Mouse (Mus musculus) spleen, adult 2 months (tissue): ENCODE measurements around the gene Klhl40. TPM values are rescaled to one million over a fixed set of nuclear protein-coding genes. Genes with fewer than 3 reads are reported as not detected.

Experiments used
- DNase-seq, 2 experiments: peaks; one replicate each; pipeline versions ENCODE4 v3.0.0 to v3.0.0-alpha.2; 2012 to 2021; ENCODE audit warnings: low spot score in 2 of 2, low read depth in 1 of 2
- H3K27ac ChIP-seq: fragments of 200-500 bp; 2 replicates; pipeline ENCODE4 v1.5.1; 2012; ENCODE audit warnings: low read length, inconsistent platforms; ENCODE audit not compliant: insufficient read depth
- H3K27me3 ChIP-seq: fragments of 200-500 bp; 2 replicates; pipeline ENCODE4 v1.6.1; 2012; ENCODE audit warnings: mild to moderate bottlenecking, moderate library complexity, low read length, inconsistent platforms; ENCODE audit not compliant: control insufficient read depth, insufficient read depth
- H3K36me3 ChIP-seq: fragments of 200-500 bp; 2 replicates; pipeline ENCODE4 v1.6.1; 2012; ENCODE audit warnings: mild to moderate bottlenecking, low read length, inconsistent platforms; ENCODE audit not compliant: control insufficient read depth, insufficient read depth
- H3K4me1 ChIP-seq: fragments of 200-500 bp; 2 replicates; pipeline ENCODE4 v1.6.1; 2011; ENCODE audit warnings: inconsistent platforms; ENCODE audit not compliant: control insufficient read depth, insufficient read depth, insufficient read length
- H3K4me3 ChIP-seq: fragments of 200-500 bp; 2 replicates; pipeline ENCODE4 v1.5.1; 2011; ENCODE audit warnings: mild to moderate bottlenecking, inconsistent platforms; ENCODE audit not compliant: insufficient read depth, insufficient read length; ENCODE audit errors: extremely low read depth
- CTCF ChIP-seq: fragments of 200-500 bp; IDR thresholded peaks from 2 replicates; pipeline ENCODE4 v1.5.1; 2011; ENCODE audit warnings: mild to moderate bottlenecking, inconsistent platforms; ENCODE audit not compliant: insufficient read depth, insufficient read length, insufficient replicate concordance; ENCODE audit errors: extremely low read depth
- POLR2A ChIP-seq: fragments of 200-500 bp; IDR thresholded peaks from 2 replicates; pipeline ENCODE4 v1.6.1; 2011; ENCODE audit warnings: low read depth, low read length, inconsistent platforms
- WGBS: fragments of 180-500 bp; shearing (Covaris S2); methylation state at CpG from one replicate; pipeline ENCODE4 v1.1.7; 2018; 5-methylcytosine and 5-hydroxymethylcytosine counted together
- polyA plus RNA-seq: library from polyadenylated mRNA; depleted of rRNA; stranded (reverse); fragments of >200 nt; gene quantifications from 2 replicates; pipeline ENCODE4 v1.2.3, GENCODE M21; 2012; rRNA removed

Klhl40 gene
- not detected in 2 replicates for polyA plus RNA-seq

DNA sequence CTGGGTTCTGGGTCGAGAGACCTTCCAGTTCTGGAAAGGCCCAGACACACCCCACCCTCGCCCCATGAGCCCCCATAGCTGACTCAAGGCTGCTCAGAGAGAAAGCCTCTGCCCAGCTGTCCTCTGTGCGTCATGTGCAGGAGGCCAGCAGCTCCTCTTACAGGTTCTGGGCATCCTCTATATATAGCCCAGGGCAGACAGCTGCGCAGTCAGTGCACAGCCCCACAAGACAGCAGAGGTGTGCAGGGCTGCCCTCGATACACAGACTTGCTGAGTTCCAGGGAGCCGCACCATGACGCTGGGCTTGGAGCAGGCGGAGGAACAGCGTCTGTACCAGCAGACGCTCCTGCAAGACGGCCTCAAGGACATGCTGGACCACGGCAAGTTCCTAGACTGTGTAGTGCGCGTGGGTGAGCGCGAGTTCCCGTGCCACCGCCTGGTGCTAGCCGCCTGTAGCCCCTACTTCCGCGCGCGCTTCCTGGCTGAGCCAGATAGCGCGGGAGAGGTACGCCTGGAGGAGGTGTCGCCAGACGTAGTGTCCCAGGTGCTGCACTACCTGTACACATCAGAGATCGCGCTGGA, at the start of gene Klhl40:
TSS of gene Klhl40 (plus strand) at position 124 of the 582 bp plus-strand sequence.
- 15% methylated on average over 30 of the region's 30 CpGs for WGBS
- Histone ChIP-seq H3K27ac (no peak within 1 kb of the TSS), H3K27me3 (0 out of 2 replicates have a peak, but pooled peaks cover 2% of the 10 kb centered on the region), H3K4me3 (no peak within 1 kb of the TSS), H3K4me1 (no peaks in the 10 kb centered on the region), H3K36me3 (no peaks in the 10 kb centered on the region)
- DNase-seq: no peak
- no peak for TF ChIP-seq POLR2A
- TF ChIP-seq CTCF: no peak

DNA sequence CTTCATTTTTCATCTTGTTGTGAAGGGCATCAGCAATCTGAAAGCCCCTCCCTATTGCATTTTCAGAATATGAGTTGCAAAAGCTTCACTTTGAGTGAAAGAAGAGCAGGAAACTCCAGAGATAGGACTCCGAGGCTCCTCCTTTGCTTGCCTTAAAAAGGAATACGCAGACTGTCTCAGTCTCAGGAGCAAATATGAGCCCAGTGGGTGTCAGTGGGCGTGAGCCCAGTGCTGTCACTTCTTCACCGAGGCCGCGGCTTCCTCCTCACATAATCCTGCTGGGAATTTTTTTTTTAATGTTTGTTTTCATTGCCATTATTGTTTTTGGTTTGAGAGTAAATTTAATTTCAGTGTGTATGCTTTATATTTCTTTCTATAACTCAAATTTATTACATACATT, 36.9 kb upstream of the Klhl40 start:
- DNase-seq: no peak

DNA sequence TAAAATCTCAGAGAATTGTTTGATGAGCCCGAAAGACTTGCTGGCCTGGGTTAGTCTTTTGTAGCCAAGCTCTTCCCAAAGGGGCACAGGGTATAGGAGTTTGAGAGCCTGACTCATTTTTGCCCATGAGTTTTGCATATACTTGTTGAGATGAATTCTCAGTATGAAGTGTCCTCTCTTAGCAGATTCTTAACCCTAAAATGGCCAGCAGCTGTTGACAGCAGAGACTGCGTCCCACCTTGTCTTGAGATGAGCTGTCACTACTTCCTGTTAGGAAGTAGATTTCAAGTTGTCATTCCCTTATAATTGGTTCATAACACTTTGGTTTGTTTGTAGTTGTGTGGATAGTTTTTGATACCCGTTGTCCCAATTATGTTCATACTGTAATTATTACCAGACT, 36.2 kb upstream of the Klhl40 start:
- H3K27ac ChIP-seq: no peak overlapping the region
- WGBS: 87% methylated on average over 3 of the region's 3 CpGs
- peaks cover 36% of the 10 kb centered on the region for H3K36me3 ChIP-seq
- no peak for TF ChIP-seq CTCF
- no peak for TF ChIP-seq POLR2A
- H3K4me1 ChIP-seq: no peaks in the 10 kb centered on the region
- H3K4me3 ChIP-seq: no peak overlapping the region
- H3K27me3 ChIP-seq: no peaks in the 10 kb centered on the region
- no peak for DNase-seq

More for the DNA sequence above, 36.9 kb upstream of the Klhl40 start:
- H3K36me3 ChIP-seq: peaks cover 34% of the 10 kb centered on the region
- no peak for TF ChIP-seq CTCF
- TF ChIP-seq POLR2A: no peak
- 92% methylated on average over 6 of the region's 6 CpGs for WGBS
- no peaks in the 10 kb centered on the region for H3K27me3 ChIP-seq
- H3K4me3 ChIP-seq: no peak overlapping the region
- H3K4me1 ChIP-seq: no peaks in the 10 kb centered on the region
- H3K27ac ChIP-seq: no peak overlapping the region

DNA sequence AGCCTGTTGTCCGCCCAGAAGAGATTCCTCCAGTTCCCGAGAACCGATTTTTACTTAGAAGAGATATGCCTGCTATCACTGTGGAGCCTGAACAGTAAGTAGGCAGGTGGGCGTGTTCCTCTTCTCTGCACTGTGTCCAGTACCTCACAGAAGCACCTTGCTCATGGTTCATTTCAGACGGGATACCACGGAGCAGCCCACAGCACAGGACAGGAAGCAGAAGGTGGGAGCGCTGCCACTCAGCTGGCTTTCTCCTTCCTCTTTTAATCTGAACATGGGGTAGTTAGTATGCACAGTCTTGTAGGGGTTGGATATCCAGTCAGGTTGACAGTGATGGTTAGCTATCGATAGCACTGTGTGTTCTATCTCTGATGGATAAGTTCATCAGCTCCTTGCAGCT, 33.4 kb upstream of the Klhl40 start:
- no peak for DNase-seq
- H3K4me3 ChIP-seq: no peak overlapping the region
- no peak overlapping the region for H3K27ac ChIP-seq
- no peaks in the 10 kb centered on the region for H3K4me1 ChIP-seq
- 55% methylated on average over 8 of the region's 8 CpGs for WGBS
- TF ChIP-seq POLR2A (no peak), CTCF (no peak)
- H3K27me3 ChIP-seq: no peaks in the 10 kb centered on the region
- H3K36me3 ChIP-seq: peaks cover 53% of the 10 kb centered on the region

DNA sequence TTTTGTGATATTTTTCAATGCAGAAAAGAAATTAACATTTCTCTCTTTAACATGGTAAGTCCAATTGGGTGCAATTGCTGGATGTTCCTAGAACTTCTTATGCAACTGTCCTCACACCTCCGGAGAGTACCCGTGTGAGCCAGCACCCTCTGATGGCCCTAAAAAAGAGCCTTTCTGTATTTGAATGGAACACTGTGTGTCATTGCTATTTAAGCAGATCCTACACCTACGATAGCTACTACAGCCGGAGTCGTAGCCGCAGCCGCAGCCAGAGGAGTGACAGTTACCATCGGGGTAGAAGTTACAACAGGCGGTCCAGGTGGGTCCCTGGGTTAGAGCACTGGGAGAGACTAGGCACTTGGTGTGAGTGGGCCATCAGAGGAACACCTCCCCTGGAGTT, 24.6 kb upstream of the Klhl40 start:
- Histone ChIP-seq H3K27me3 (no peaks in the 10 kb centered on the region), H3K4me1 (no peaks in the 10 kb centered on the region), H3K36me3 (peaks cover 59% of the 10 kb centered on the region), H3K27ac (no peak overlapping the region), H3K4me3 (no peak overlapping the region)
- TF ChIP-seq CTCF (no peak), POLR2A (no peak)
- 97% methylated on average over 9 of the region's 9 CpGs for WGBS
- DNase-seq: no peak

DNA sequence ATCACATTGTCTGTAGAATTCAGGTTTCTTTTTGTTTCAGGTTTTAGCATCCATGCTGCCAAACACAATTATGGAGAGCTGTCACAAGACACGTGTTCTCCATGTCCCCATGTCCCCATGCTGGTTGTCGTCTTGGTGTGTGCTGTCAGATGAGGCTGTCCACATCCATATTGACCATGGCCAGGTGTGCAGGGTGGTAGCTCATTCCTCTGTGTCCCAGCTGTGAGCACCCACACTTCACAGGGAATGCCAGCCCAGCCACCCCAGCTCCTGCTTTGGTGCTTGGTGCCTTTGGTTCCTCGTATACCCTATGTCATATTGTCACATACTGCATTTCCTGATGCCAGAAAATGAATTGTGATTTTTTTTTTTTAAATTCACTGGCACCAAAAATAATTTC, 22.8 kb upstream of the Klhl40 start:
- 95% methylated on average over 3 of the region's 3 CpGs for WGBS
- peaks cover 8% of the 10 kb centered on the region for H3K27me3 ChIP-seq
- no peak for TF ChIP-seq POLR2A
- no peak for TF ChIP-seq CTCF
- H3K4me1 ChIP-seq: peaks cover 8% of the 10 kb centered on the region
- no peak for DNase-seq
- H3K4me3 ChIP-seq: no peak overlapping the region
- H3K36me3 ChIP-seq: peaks cover 44% of the 10 kb centered on the region
- no peak overlapping the region for H3K27ac ChIP-seq

DNA sequence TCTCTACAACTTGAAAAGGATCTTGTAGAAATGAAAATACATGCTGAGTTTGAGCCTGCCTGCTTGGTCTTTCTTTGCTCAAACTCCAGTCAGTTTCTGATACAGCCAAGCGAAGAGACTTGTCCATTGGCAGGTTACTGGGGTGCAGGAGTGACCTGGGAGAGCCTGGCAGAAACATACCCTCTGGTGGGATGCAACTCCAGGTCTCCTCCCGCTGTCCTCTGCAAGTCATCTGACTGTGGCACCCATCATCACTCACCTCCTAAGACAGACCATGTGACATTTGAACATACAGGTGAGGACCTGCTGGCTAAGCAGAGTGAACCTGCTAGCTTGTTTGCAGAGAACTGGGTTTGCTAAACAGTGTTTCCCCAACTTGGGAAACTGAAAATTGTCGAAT, 20.6 kb upstream of the Klhl40 start:
- DNase-seq: no peak
- Histone ChIP-seq H3K4me3 (no peak overlapping the region), H3K27me3 (peaks cover 19% of the 10 kb centered on the region), H3K27ac (no peak overlapping the region), H3K36me3 (peaks cover 26% of the 10 kb centered on the region), H3K4me1 (peaks cover 12% of the 10 kb centered on the region)
- TF ChIP-seq POLR2A: no peak
- no peak for TF ChIP-seq CTCF
- 78% methylated on average over 3 of the region's 3 CpGs for WGBS
